Mouse (Mus musculus) heart, postnatal 14 days (tissue): ENCODE measurements around the gene Dtymk. TPM values are rescaled to one million over a fixed set of nuclear protein-coding genes. Genes with fewer than 3 reads are reported as not detected.
"Not testable (repeated sequence)": the region's sequence is repeated elsewhere in the genome, so short reads cannot be mapped to it uniquely, and the experiment has no call there.

Experiments used
- DNase-seq, 2 experiments: peaks; one replicate each; pipeline ENCODE4 v3.0.0; 2021 to 2022
- intact Hi-C: fragments of 180-260 bp; cut with DNase I; formaldehyde crosslinking; loops from one replicate; pipeline ENCODE4 v1.15.1; 2025
- total RNA-seq, 2 experiments: library from RNA; stranded (reverse); gene quantifications; 2 replicates each; pipeline ENCODE4 v1.2.3; 2021

The Dtymk gene
- total RNA-seq, 2 experiments from 2014 or later = 33.0 to 33.9 TPM

GRCm38 (mm10) chr1:93808871-93809270, 7.1 kb upstream of the Dtymk start:
- DNase-seq = no peak
- intact Hi-C loops = no loop called here

GRCm38 (mm10) chr1:93805221-93805951, 3.7 kb upstream of the Dtymk start:
- DNase-seq = no peak
- intact Hi-C loops = no loop called here

GRCm38 (mm10) chr1:93804818-93805217, 3.1 kb upstream of the Dtymk start:
- intact Hi-C loops = loop anchor here (5.0 kb wide), 4 partner anchors 53 to 293 kb away; partner anchors contain the start of genes Atg4b, Farp2 and Thap4
- DNase-seq = no peak

GRCm38 (mm10) chr1:93803556-93804507, 2.1 kb upstream of the Dtymk start, which contains the start of gene Ing5:
TSS of gene Ing5 (plus strand) at chr1:93803965.
- DNase-seq = peak; percentile 100
- intact Hi-C loops = loop anchor here (5.0 kb wide), 4 partner anchors 52 to 292 kb away; partner anchors contain the start of genes Atg4b, Farp2 and Thap4

- intact Hi-C loops = loop anchor here (5.0 kb wide), 4 partner anchors 50 to 290 kb away; partner anchors contain the start of genes Atg4b, Farp2 and Thap4
- no peak for DNase-seq
Observed at GRCm38 (mm10) chr1:93802771-93803170, 1.0 kb upstream of the Dtymk start.

- no peak for DNase-seq
- intact Hi-C loops = loop anchor here (5.0 kb wide), 4 partner anchors 49 to 289 kb away; partner anchors contain the start of genes Atg4b, Farp2 and Thap4
Observed at GRCm38 (mm10) chr1:93800670-93801503, 847 bp downstream of the Dtymk start.

- intact Hi-C loops = no loop called here
Observed at GRCm38 (mm10) chr1:93795886-93796285, 5.8 kb downstream of the Dtymk start.

GRCm38 (mm10) chr1:93794526-93794925, 7.2 kb downstream of the Dtymk start:
- intact Hi-C loops = no loop called here
- DNase-seq = no peak

More at GRCm38 (mm10) chr1:93795886-93796285, 5.8 kb downstream of the Dtymk start:
- DNase-seq = no peak

GRCm38 (mm10) chr1:93786912-93787311, 14.8 kb downstream of the Dtymk start:
- intact Hi-C loops = no loop called here
- DNase-seq = peak in 1 of 2 experiments; percentile 7

GRCm38 (mm10) chr1:93776686-93777085, 25.0 kb downstream of the Dtymk start:
- DNase-seq = no peak
- intact Hi-C loops = no loop called here

GRCm38 (mm10) chr1:93769901-93770300, 31.8 kb downstream of the Dtymk start:
- intact Hi-C loops = no loop called here

GRCm38 (mm10) chr1:93767600-93767999, 34.1 kb downstream of the Dtymk start:
- intact Hi-C loops = no loop called here
- no peak for DNase-seq

More at GRCm38 (mm10) chr1:93769901-93770300, 31.8 kb downstream of the Dtymk start:
- peak in 1 of 2 experiments; percentile 7 for DNase-seq

GRCm38 (mm10) chr1:93764871-93765591, 36.7 kb downstream of the Dtymk start:
- intact Hi-C loops = no loop called here

GRCm38 (mm10) chr1:93763531-93763930, 38.2 kb downstream of the Dtymk start:
- DNase-seq, intact Hi-C loops: not testable (repeated sequence)

More at GRCm38 (mm10) chr1:93764871-93765591, 36.7 kb downstream of the Dtymk start:
- no peak for DNase-seq

GRCm38 (mm10) chr1:93760076-93760475, 41.7 kb downstream of the Dtymk start:
- intact Hi-C loops = no loop called here
- no peak for DNase-seq

- intact Hi-C loops = no loop called here
- DNase-seq = no peak
Observed at GRCm38 (mm10) chr1:93756154-93756553, 45.6 kb downstream of the Dtymk start.

GRCm38 (mm10) chr1:93755618-93756017, 46.1 kb downstream of the Dtymk start:
- intact Hi-C loops = no loop called here
- no peak for DNase-seq

- no peak for DNase-seq
- intact Hi-C loops = no loop called here
Observed at GRCm38 (mm10) chr1:93755291-93755610, 46.5 kb downstream of the Dtymk start.
